In the genomic region with DNA sequence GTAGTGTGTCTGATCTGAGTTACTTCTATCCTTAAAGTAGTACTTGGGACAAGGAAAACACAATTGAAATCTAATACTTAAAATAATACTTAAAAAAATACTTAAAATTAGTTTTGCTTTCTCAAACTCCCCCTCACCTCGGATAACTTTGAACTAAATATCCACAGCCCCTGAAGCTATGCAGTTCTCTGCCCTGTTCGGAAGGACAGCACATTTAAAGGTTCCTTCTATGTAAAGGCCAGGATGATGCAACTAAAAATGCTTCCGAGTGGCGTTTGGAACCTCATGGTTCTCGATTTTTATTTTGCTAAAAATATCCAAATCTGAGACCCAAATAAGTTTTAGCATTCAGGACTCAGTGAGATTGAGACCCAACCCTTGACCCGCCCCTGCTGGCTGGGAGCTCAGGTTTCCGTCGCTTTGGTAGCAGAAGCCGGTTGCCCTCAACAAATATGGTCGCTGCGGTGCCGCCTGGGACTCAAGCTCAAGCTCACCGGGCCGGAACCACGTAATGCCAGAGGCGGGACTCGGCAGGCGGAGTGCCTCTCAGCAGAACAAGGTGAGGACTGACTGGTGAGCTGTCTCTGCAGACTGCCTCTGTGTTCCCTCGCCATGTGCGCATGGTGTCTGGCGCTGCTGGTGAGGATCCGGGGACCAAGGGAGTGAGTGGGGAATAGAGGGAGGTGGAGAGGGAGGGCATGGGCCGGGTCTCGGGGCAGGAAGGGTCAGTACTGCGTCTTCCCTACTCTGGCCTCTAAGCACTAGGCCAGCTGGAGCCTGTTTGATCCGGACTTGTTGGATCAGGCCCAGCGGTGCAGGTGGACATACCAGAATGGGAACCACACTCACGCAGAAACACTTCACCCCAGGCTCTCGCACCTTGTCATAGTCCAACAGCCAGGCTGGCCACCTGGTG, we compare ENCODE assay signal across 8 mouse cellular contexts. TPM values are rescaled to one million over a fixed set of nuclear protein-coding genes. Genes with fewer than 3 reads are reported as not detected.
DNase-seq lines count a peak whose midpoint lies in the region; ATAC-seq lines count a peak whose summit lies in the region.

AW209491 (plus strand) TSS at position 429 of the 916 bp plus-strand sequence.

- peak; percentile 95 for DNase-seq in adipocyte (ENCODE audit: low spot score)
- peak; percentile 98 for DNase-seq in embryo, embryonic 10 days (ENCODE audit: low spot score)
- peak; percentile 91 for DNase-seq in gastrocnemius, postnatal 10 days
- peak; percentile 95 for DNase-seq in induced T-regulatory cell, adult 2 months (ENCODE audit: low read depth)
- DNase-seq in left cerebral cortex, adult 9 months (ENCODE audit: low spot score in 2 of 2) = peak; percentile 88 to 97
- peak; percentile 95 for DNase-seq in right cerebral cortex, postnatal 14 days
- peak; percentile 95 to 96 for DNase-seq in urinary bladder, postnatal 36 days (ENCODE audit: low spot score in 2 of 2)

- ATAC-seq in megakaryocyte progenitor cell, adult 5-6 weeks (replicated peaks; ENCODE audit: poor library complexity) = peak; percentile 99

RNA-seq across cellular contexts. Expression of gene AW209491, which starts in this region (rescaled TPM):
- 10 to 100 TPM; 10.5 to 10.7 TPM for total RNA-seq in gastrocnemius, postnatal 10 days (2021)
- total RNA-seq in megakaryocyte progenitor cell, adult 5-6 weeks (2015) = 8.0 and 9.6 TPM in 2 replicates
- 16.7 and 27.8 TPM in 2 replicates for total RNA-seq in megakaryocyte progenitor cell, adult 5-6 weeks (2017)

Comparison
In these comparisons a context has a peak if more than half of its experiments do, and no peak if none do; other contexts are left out.
1. Peak in every context shown above with its lines: DNase-seq and ATAC-seq.